Mouse (Mus musculus) ES-E14 (cell line): ENCODE measurements around the gene Cnmd.

Experiments used
- HCFC1 ChIP-seq: IDR thresholded peaks from 2 replicates; pipeline ENCODE4 v1.6.1; 2012; ENCODE audit warnings: low read length, inconsistent platforms, borderline replicate concordance; ENCODE audit not compliant: insufficient read depth
- MAFK ChIP-seq: IDR thresholded peaks from 2 replicates; pipeline ENCODE4 v1.6.1; 2014; ENCODE audit warnings: mild to moderate bottlenecking, low read depth, low read length, inconsistent platforms; ENCODE audit not compliant: insufficient read depth
- ZC3H11A ChIP-seq: IDR thresholded peaks from 2 replicates; pipeline ENCODE4 v1.6.1; 2012; ENCODE audit warnings: low read depth, mild to moderate bottlenecking, inconsistent platforms, low read length, borderline replicate concordance
- ZNF384 ChIP-seq: IDR thresholded peaks from 2 replicates; pipeline ENCODE4 v1.6.1; 2012; ENCODE audit warnings: low read depth, low read length, inconsistent platforms

DNA sequence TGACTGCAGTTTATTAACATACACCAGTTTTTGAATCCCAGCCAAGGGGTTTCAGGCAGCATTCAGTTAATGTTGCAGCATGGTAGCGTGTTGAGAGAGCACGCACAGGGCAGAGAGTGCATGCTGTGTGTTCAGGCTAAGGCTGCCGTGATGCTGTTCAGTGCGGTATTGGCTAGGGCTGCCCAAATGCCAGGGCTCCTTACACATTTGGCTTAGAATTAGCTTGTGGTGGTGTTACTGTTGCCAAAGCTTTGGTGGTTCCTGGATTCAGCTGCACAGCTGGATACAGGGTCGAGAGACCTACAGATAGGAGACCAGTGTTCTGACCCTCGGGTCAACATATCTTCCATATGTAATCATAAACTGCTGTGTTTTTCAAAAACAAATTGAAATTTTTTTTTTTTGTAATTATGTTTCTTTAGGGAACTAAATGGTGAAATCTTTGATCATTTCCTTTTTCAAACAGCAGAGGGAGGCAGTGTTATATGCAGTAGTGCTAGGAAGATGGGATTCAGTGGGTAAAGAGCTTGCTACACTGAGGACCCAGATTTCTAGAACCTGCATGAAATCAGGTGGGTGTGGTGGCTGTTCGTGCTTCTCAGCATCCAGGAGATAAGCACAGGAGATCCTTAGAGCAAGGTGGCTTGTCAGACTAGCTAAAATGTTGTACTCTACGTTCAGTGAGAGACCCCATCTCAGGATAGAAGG, 44.7 kb downstream of the Cnmd start:
- no peak for TF ChIP-seq MAFK
- no peak for TF ChIP-seq ZNF384
- no peak for TF ChIP-seq HCFC1
- no peak for TF ChIP-seq ZC3H11A
